Mouse (Mus musculus) forebrain, embryonic 12.5 days (tissue): ENCODE measurements around the gene Fam57a. TPM values are rescaled to one million over a fixed set of nuclear protein-coding genes. Genes with fewer than 3 reads are reported as not detected.

Source experiments
- ATAC-seq: fragments of 200-750 bp; cut with Nextera tagmentation; 2 replicates; pipeline ENCODE4 v1.8.0; 2017; ENCODE audit warnings: moderate TSS enrichment; ENCODE audit not compliant: low FRiP score
- H3K27ac ChIP-seq: fragments of 300-500 bp; sonication (generic); 2 replicates; pipeline ENCODE4 v1.5.1; 2016; ENCODE audit warnings: mild to moderate bottlenecking
- H3K27me3 ChIP-seq: fragments of 300-500 bp; sonication (generic); 2 replicates; pipeline ENCODE4 v1.6.1; 2016; ENCODE audit warnings: mild to moderate bottlenecking
- H3K36me3 ChIP-seq: fragments of 300-500 bp; sonication (generic); replicated peaks from 2 replicates; pipeline ENCODE4 v1.6.1; 2016; ENCODE audit warnings: mild to moderate bottlenecking
- H3K4me1 ChIP-seq: fragments of 300-500 bp; sonication (generic); 2 replicates; pipeline ENCODE4 v1.6.1; 2016
- H3K4me2 ChIP-seq: fragments of 300-500 bp; sonication (generic); 2 replicates; pipeline ENCODE4 v1.6.1; 2016; ENCODE audit warnings: mild to moderate bottlenecking, moderate library complexity
- H3K4me3 ChIP-seq: fragments of 300-500 bp; sonication (generic); replicated peaks from 2 replicates; pipeline ENCODE4 v1.5.1; 2016; ENCODE audit warnings: mild to moderate bottlenecking
- H3K9ac ChIP-seq: fragments of 300-500 bp; sonication (generic); 2 replicates; pipeline ENCODE4 v1.6.1; 2016; ENCODE audit warnings: mild to moderate bottlenecking
- H3K9me3 ChIP-seq: fragments of 300-500 bp; sonication (generic); 2 replicates; pipeline ENCODE4 v1.6.1; 2016
- WGBS: fragments of 180-500 bp; shearing (Covaris S2); methylation state at CpG from one replicate; pipeline ENCODE4 v1.1.7; 2016; 5-methylcytosine and 5-hydroxymethylcytosine counted together
- polyA plus RNA-seq: library from polyadenylated mRNA; unstranded; fragments of >200 nt; fragmentation: Nextera tagmentation; extraction: Ambion mirVana; gene quantifications from 2 replicates; pipeline ENCODE4 v1.2.1, GENCODE M21; 2016

Fam57a gene
- polyA plus RNA-seq, 1 experiment from 2014 or later: 26.7 TPM

DNA sequence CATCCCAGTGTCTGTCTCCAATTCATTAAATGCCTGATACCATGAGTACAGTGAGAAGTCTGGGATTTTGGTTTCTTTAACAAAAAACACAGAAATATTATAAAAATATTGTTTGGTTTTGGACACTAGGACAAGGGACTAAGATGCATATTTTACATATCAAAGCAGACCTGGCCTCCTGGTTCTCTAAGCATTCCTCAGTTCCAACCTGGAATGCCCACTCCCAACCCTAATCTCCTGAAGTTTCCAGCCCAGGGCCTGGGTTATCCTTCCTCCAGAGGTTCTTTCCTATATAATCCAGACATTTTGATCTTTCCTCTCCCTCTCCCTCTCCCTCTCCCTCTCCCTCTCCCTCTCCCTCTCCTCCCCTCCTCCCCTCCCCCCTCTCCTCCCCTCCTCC is 45.6 kb downstream of the Fam57a start:
- Histone ChIP-seq H3K4me3 (no peak overlapping the region), H3K4me1 (no peaks in the 10 kb centered on the region), H3K4me2 (no peak overlapping the region), H3K9ac (no peak overlapping the region), H3K27ac (no peak overlapping the region), H3K36me3 (peaks cover 31% of the 10 kb centered on the region), H3K9me3 (no peaks in the 10 kb centered on the region), H3K27me3 (no peaks in the 10 kb centered on the region)
- ATAC-seq: no peak

DNA sequence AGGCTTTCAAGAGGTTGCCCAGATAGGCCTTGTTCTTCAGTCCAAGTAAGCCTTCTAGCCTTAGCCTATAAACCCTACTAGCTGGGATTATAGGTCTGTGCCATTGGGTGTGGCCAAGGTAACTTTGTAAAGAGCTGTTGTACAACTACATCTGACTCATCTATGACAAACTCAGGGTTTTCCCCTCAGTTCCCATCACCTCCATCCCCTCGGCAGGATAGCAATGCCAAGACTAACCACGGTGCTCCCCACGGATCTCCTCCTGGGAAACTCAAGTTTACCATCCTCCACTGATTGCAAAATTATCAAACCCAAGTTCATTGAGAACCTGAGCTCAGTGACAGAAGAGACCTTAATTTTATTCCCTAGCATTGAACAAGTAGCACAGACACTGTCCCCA is 56.7 kb downstream of the Fam57a start:
- no peak overlapping the region for H3K4me2 ChIP-seq
- no peak overlapping the region for H3K4me3 ChIP-seq
- no peak for ATAC-seq
- H3K4me1 ChIP-seq: no peaks in the 10 kb centered on the region; the same call in 1 of the 2 replicates
- WGBS: 95% methylated on average over 3 of the region's 3 CpGs
- no peak overlapping the region for H3K27ac ChIP-seq
- no peaks in the 10 kb centered on the region for H3K9me3 ChIP-seq
- H3K9ac ChIP-seq: no peak overlapping the region
- no peaks in the 10 kb centered on the region for H3K27me3 ChIP-seq
- H3K36me3 ChIP-seq: peaks cover 62% of the 10 kb centered on the region

DNA sequence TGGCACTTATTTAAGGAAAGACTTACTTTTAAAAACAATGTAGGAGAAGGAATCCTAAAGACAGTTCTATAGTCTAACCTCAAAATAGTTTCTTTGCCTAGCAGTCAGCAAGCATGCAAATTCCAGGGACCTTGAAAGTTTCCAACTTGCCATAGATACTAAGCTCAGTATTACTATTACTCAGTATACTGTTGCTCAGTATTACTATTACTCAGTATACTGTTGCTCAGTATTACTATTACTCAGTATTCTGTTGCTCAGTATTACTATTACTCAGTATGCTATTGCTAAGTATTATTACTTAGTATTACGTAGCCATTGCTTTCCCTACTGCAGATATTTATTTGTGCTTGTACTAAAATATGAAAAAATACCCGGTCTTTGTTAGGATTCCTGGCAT is 60.3 kb downstream of the Fam57a start:
- peaks cover 18% of the 10 kb centered on the region for H3K4me1 ChIP-seq
- H3K9me3 ChIP-seq: no peaks in the 10 kb centered on the region
- no peak for ATAC-seq
- WGBS: 96% methylated on average over 2 of the region's 2 CpGs
- H3K27me3 ChIP-seq: no peaks in the 10 kb centered on the region
- H3K36me3 ChIP-seq: peaks cover 31% of the 10 kb centered on the region
- H3K4me3 ChIP-seq: no peak overlapping the region
- H3K4me2 ChIP-seq: no peak overlapping the region
- no peak overlapping the region for H3K27ac ChIP-seq
- no peak overlapping the region for H3K9ac ChIP-seq

DNA sequence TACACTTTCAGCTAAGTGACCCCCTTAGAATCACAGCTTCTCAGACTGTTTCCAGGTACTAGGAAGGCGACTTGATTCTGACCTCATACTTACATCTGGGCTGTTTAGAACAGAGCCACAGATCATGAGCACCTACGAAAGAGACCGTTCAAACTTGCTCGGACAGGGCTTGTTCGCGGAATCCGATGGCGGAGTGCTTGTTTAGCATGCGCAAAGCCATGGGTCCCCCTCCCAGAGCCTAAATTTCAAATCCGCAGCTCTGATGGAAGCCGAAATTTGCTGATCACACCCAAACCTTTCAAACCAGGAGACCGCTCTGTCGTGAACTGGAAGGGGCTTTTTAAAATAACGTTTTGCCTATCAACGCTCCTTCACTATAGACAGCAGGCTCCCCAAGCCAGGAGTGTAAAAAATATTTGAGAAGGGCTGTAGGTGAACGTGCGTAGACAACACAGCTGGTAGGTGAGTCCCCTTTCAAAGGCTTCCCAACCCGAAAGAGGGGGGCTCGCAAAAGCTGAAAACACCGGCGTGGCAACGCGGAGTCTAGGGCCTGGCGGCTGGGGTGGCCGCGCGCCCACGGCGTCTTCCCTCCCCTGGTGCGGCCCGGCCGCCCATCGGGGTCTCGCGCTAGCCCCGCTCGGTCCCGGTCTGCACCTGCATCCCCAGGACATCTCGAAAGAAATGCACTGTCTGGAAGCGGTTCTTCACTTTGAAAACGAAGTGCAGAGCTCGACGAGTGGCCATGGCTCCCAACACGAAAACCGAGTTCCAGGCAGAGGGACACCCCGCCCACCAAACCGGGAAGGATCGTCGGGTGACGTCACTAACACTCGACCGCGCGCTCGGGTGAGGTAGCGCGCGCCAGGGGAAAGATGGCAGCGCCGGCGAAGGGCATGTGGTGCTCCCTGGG is 63.7 kb downstream of the Fam57a start, which contains the start of the genes Mrm3 and Glod4:
Gene Mrm3, plus strand, starts transcription at position 815 of the 910 bp plus-strand sequence.
Gene Glod4, minus strand, starts transcription at position 825 of the 910 bp plus-strand sequence.
- peaks cover 21% of the 10 kb centered on the region for H3K4me1 ChIP-seq
- H3K36me3 ChIP-seq: peaks cover 23% of the 10 kb centered on the region
- under 1% methylated on average over 61 of the region's 61 CpGs for WGBS
- no peaks in the 10 kb centered on the region for H3K9me3 ChIP-seq
- H3K9ac ChIP-seq: peak within 1 kb of the TSS; percentile 76
- H3K27me3 ChIP-seq: no peaks in the 10 kb centered on the region
- peak within 1 kb of the TSS; percentile 73 for H3K4me3 ChIP-seq
- peak within 1 kb of the TSS; percentile 72 for H3K27ac ChIP-seq
- peak; percentile 90 for ATAC-seq
- H3K4me2 ChIP-seq: peak within 1 kb of the TSS; percentile 88

DNA sequence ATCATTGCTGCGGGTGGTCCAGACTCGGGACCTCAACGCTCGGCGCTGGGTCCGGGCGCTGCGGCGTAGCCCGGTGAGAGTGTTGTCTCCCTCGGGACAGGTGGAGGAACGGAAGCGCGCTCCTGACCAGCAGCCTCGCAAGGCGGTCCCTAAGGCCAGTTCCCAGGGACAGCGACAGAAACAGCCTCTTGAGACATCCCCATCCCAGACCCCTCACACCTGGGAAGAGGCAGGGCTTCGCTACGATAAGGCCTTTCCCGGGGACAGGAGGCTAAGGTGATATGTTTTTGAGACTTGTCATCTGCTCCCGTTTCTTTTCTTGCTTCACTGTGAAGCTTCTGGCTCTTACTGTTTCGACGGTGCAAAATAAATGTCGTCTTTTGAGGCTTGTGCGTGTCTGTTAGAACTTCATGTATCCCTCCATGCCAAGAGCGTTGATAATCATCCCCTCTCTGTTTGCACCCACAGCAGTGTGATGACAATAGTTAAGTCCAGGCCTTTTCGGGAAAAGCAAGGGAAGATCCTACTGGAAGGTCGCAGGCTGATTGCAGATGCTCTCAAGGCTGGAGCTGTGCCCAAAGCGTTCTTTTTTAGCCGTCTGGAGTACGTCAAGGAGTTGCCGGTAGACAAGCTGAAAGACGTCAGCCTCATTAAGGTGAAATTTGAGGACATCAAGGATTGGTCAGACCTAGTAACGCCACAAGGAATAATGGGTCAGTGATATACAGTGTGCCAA is 64.5 kb downstream of the Fam57a start:
- no peaks in the 10 kb centered on the region for H3K9me3 ChIP-seq
- H3K4me3 ChIP-seq: peak overlapping the region; percentile 73
- peak overlapping the region; percentile 76 for H3K9ac ChIP-seq
- H3K27me3 ChIP-seq: no peaks in the 10 kb centered on the region
- 3% methylated on average over 34 of the region's 34 CpGs for WGBS
- H3K36me3 ChIP-seq: peaks cover 23% of the 10 kb centered on the region
- H3K27ac ChIP-seq: peak overlapping the region; percentile 72; the same call in 1 of the 2 replicates
- peak overlapping the region; percentile 88 for H3K4me2 ChIP-seq
- no peak; the same call in 1 of the 2 replicates for ATAC-seq
- H3K4me1 ChIP-seq: peaks cover 21% of the 10 kb centered on the region

DNA sequence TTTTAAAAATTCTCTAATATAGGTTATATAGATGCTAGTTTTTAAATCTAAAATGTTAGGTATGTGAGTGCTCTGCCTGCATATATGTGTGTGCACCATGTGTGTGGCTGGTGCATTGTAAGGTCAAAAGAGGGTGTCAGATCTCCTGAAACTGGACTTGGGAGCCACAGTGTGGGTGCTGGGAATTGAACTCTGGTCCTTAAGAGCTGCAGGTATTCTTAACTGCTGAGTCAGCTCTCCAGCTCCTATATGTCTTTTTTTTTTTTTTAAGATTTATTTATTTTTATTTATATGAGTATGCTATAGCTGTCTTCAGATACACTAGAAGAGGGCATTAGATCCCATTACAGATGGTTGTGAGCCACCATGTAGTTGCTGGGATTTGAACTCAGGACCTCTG is 67.0 kb downstream of the Fam57a start:
- Histone ChIP-seq H3K27ac (no peak overlapping the region), H3K27me3 (no peaks in the 10 kb centered on the region), H3K4me2 (no peak overlapping the region), H3K9me3 (no peaks in the 10 kb centered on the region), H3K4me1 (peaks cover 19% of the 10 kb centered on the region), H3K36me3 (peaks cover 32% of the 10 kb centered on the region), H3K4me3 (no peak overlapping the region), H3K9ac (no peak overlapping the region)
- no peak for ATAC-seq

DNA sequence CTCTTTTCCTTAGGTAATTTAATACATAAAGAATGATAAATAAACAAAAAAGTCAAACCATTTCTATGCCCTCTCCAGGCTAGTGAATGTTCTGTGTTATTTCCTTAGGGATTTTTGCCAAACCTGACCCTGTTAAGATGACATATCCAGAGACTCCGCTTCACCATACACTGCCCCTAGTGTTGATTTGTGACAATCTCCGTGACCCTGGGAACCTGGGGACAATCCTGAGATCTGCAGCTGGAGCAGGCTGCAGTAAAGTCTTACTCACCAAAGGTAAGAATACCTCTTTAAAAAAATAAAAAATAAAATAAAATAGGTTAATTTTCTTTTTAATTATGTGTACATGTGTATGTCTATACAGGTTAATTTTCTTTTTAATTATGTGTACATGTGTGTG is 67.8 kb downstream of the Fam57a start:
- WGBS: 53% methylated on average over 2 of the region's 2 CpGs
- ATAC-seq: no peak
- no peaks in the 10 kb centered on the region for H3K27me3 ChIP-seq

DNA sequence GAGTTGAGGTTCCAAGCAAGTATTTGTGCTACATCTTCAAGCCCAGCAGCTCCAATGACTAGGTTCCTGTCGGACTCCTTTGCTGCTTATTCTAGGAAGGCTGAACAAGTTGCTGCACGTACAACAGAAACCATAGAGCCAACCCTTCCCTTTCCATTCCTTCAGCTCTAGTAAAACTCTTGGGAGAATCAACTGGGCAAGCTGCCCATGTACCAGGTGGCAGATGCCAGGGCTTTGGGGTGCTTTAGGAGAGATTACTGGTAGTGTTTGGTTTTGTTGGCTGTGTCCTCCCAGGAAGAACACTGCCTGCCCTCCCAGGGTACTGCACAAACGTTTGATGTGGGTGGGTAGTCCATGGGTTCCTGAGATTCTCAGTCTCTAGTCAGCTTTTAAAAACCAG is 72.6 kb downstream of the Fam57a start:
- WGBS: 65% methylated on average over 3 of the region's 3 CpGs
- no peak overlapping the region for H3K4me2 ChIP-seq
- H3K36me3 ChIP-seq: peaks cover 31% of the 10 kb centered on the region
- H3K4me1 ChIP-seq: peaks cover 12% of the 10 kb centered on the region; the same call in 1 of the 2 replicates
- no peak overlapping the region for H3K9ac ChIP-seq
- no peaks in the 10 kb centered on the region for H3K9me3 ChIP-seq
- no peak overlapping the region for H3K27ac ChIP-seq
- no peak overlapping the region for H3K4me3 ChIP-seq
- ATAC-seq: no peak
- H3K27me3 ChIP-seq: no peaks in the 10 kb centered on the region

More for the DNA sequence above, 67.8 kb downstream of the Fam57a start:
- H3K4me3 ChIP-seq: no peak overlapping the region
- peaks cover 18% of the 10 kb centered on the region for H3K4me1 ChIP-seq
- H3K4me2 ChIP-seq: no peak overlapping the region
- H3K36me3 ChIP-seq: peaks cover 32% of the 10 kb centered on the region
- H3K27ac ChIP-seq: no peak overlapping the region
- H3K9me3 ChIP-seq: no peaks in the 10 kb centered on the region
- H3K9ac ChIP-seq: no peak overlapping the region

DNA sequence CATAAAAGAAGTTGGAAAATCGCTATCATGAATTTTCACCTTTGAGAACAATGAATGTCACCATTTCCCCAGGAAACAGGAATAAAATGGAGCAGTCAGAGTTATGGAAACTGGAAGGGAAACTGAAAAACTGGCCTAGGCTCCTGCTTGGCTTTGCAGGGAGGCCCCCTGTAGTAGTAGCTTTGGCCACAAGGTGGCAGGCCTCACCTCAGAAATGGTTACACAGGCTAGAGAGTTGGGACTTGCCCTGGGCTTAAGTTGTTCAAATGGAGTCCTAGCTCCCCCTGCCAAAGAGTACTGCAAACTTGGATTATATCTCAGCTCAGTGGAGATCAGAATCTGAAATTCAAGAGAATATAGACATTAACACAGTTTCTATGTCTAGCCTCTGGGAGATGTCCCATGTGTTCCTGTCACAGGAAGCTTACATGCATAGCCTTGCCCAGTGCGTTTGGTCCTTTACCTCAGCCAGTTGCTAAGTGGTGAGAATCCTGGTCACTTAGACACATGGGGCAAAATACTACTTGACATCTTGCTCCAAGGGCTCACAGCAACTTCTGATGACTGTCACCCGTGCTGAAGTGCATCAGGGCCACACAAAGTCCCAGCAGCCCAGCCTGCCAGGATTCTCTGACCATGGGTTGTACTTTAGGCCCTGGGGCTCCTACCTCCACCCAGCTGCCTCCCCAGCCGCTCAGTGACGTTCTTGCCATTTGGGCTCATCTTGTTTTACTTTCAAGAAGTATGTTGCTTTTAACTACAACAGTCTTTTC is 73.9 kb downstream of the Fam57a start:
- H3K9ac ChIP-seq: no peak overlapping the region
- H3K4me2 ChIP-seq: no peak overlapping the region
- no peaks in the 10 kb centered on the region for H3K27me3 ChIP-seq
- peaks cover 12% of the 10 kb centered on the region; the same call in 1 of the 2 replicates for H3K4me1 ChIP-seq
- no peaks in the 10 kb centered on the region for H3K9me3 ChIP-seq
- ATAC-seq: peak; percentile 87
- no peak overlapping the region for H3K27ac ChIP-seq
- H3K36me3 ChIP-seq: peaks cover 39% of the 10 kb centered on the region
- no peak overlapping the region for H3K4me3 ChIP-seq
- WGBS: 60% methylated on average over 5 of the region's 5 CpGs

DNA sequence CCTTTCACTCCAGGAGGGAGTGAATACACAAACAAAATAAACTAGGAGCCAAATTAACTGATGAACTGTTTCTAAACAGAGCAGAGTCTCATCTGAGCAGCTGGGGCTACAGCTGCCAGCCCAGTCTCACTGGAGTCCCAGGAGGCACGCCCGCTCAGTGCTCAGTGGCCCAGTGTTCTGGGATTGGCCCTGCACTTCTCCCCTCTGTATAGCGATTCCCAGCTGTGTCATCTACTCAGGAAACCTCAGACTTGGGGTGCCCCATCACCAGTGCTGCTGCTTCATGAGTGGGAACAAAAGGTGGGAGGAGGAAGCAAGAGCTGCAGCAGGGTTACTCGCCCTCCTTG is 74.4 kb downstream of the Fam57a start:
- H3K4me3 ChIP-seq: no peak overlapping the region
- H3K36me3 ChIP-seq: peaks cover 33% of the 10 kb centered on the region
- H3K9me3 ChIP-seq: no peaks in the 10 kb centered on the region
- no peaks in the 10 kb centered on the region for H3K27me3 ChIP-seq
- peaks cover 12% of the 10 kb centered on the region; the same call in 1 of the 2 replicates for H3K4me1 ChIP-seq
- 0 out of 2 replicates have a peak overlapping the region, but pooled peaks have one; percentile 25 for H3K27ac ChIP-seq
- H3K4me2 ChIP-seq: no peak overlapping the region; the same call in 1 of the 2 replicates
- 86% methylated on average over 4 of the region's 4 CpGs for WGBS
- H3K9ac ChIP-seq: no peak overlapping the region
- no peak for ATAC-seq

DNA sequence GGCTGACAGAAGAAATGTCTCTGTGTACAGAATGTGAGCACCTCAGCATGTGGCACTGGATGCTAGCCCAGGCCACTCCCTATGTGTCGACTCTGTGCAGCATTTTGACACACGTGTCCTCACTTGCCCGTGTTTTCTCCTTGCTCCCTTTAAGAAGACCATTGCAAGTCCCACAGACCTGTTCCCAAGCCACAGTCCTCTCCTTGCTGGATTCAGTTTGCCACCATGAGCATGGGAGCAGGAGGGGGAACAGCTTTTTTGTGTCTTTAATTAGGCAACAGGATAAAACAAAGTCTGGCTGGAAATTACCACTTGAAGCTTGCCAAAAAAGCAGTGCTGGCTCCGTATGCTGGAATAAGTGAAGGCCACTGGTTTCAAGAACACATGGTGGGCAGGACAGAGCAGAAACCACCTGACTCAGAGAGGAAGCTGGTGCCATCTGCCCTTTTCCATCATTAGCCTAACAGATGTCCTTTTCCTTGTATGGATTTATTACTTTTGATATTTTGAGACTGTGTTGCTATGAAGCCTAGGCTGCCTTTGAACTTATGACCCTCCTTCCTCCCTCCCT is 76.0 kb downstream of the Fam57a start:
- Histone ChIP-seq H3K27me3 (no peaks in the 10 kb centered on the region), H3K4me2 (no peak overlapping the region), H3K27ac (0 out of 2 replicates have a peak overlapping the region, but pooled peaks have one; percentile 32), H3K4me3 (no peak overlapping the region), H3K9ac (no peak overlapping the region), H3K4me1 (peaks cover 26% of the 10 kb centered on the region), H3K9me3 (no peaks in the 10 kb centered on the region), H3K36me3 (peaks cover 17% of the 10 kb centered on the region)
- no peak for ATAC-seq
- WGBS: 68% methylated on average over 4 of the region's 4 CpGs
